In the genomic region with DNA sequence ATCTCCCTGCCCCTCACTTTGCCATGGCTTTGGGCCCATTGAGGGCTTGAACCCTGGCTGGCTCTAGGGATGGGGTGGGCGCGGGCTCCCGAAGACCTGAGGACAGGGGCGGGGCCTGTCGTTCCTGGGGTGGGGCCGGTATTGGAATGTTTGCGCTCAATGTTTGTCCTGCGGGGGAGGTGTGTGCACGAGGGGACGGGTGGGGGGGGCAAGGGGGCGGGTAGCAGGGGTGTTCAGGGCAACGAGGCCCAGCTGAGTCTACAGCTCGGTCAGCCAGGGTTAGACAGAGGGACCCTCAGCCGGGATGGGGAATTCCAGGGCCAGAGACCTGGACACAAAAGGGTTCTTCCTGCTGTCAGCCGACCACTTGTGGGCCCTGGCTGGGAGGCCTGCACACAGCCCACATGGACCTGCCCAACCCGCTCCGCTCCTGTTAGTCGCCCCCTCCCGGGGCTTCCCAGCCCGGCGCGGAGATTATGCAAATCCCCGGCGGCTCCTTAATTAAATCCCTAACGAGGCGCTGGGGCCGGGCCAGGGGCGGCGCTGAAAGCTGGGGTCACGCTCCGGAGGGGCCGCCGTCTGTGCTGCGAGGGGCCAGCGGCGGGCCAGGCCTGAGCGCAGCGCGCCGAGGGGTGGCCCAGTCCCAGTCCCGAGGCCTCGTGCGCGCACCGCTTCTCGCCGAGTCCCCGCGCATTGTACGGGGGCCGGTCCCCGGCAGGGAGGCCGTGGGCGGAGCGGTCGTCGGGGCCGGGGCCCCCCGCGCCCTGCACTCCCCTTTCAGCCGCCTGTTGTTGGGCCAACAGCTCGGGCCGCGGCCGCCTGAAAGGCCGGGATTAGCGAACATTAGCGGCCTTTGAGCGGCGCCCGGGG, we compare ENCODE assay signal across 8 mouse cellular contexts. TPM values are rescaled to one million over a fixed set of nuclear protein-coding genes. Genes with fewer than 3 reads are reported as not detected.
A peak's percentile ranks its signal among the peaks of the same experiment; 100 is the strongest.
DNase-seq lines count a peak whose midpoint lies in the region; ATAC-seq and TF ChIP-seq lines count a peak whose summit lies in the region.

No protein-coding gene starts in this region.

- H3K9me3 ChIP-seq in forebrain, embryonic 16.5 days (ENCODE audit: control insufficient read depth, low read length), result no peaks in the 10 kb centered on the region
- no peaks in the 10 kb centered on the region for H3K9me3 ChIP-seq in hindbrain, embryonic 15.5 days
- no peaks in the 10 kb centered on the region for H3K9me3 ChIP-seq in limb, embryonic 12.5 days
- no peaks in the 10 kb centered on the region for H3K9me3 ChIP-seq in midbrain, embryonic 14.5 days (ENCODE audit: control insufficient read depth, low read length)

- H3K36me3 ChIP-seq in spleen, adult 2 months (ENCODE audit: control insufficient read depth, insufficient read depth, low read length), result no peaks in the 10 kb centered on the region
- no peaks in the 10 kb centered on the region for H3K36me3 ChIP-seq in forebrain, embryonic 16.5 days (ENCODE audit: control insufficient read depth, insufficient read depth)
- no peaks in the 10 kb centered on the region for H3K36me3 ChIP-seq in hindbrain, embryonic 15.5 days
- no peaks in the 10 kb centered on the region for H3K36me3 ChIP-seq in limb, embryonic 12.5 days
- no peaks in the 10 kb centered on the region for H3K36me3 ChIP-seq in midbrain, embryonic 14.5 days (ENCODE audit: control insufficient read depth, insufficient read depth, low read length)
- H3K36me3 ChIP-seq in testis, adult 2 months (ENCODE audit: control insufficient read depth, insufficient read depth, low read length), result no peaks in the 10 kb centered on the region

- TF ChIP-seq POLR2A in spleen, adult 2 months (IDR thresholded peaks at IDR 0.05; ENCODE audit: low read depth, low read length), result no peak
- no peak for TF ChIP-seq POLR2A in testis, adult 2 months (IDR thresholded peaks at IDR 0.05; ENCODE audit: control insufficient read depth, low read depth, low read length)

- H3K4me3 ChIP-seq in spleen, adult 2 months (ENCODE audit: extremely low read depth, insufficient read depth, insufficient read length), result peak overlapping the region; percentile 35; the same call in 1 of the 2 replicates
- H3K4me3 ChIP-seq in forebrain, embryonic 16.5 days (replicated peaks; ENCODE audit: low read length), result peak overlapping the region; percentile 53
- H3K4me3 ChIP-seq in hindbrain, embryonic 15.5 days, result peak overlapping the region; percentile 40
- H3K4me3 ChIP-seq in limb, embryonic 12.5 days (replicated peaks), result peak overlapping the region; percentile 47
- H3K4me3 ChIP-seq in midbrain, embryonic 14.5 days (replicated peaks; ENCODE audit: low read depth, low read length), result peak overlapping the region; percentile 36
- peak overlapping the region; percentile 70 for H3K4me3 ChIP-seq in testis, adult 2 months (ENCODE audit: control insufficient read depth, low read depth, low read length)

- 14% methylated on average over 71 of the region's 71 CpGs for WGBS in spleen, adult 2 months
- WGBS in forebrain, embryonic 16.5 days, result 2% methylated on average over 61 of the region's 71 CpGs
- 2% methylated on average over 63 of the region's 71 CpGs for WGBS in hindbrain, embryonic 15.5 days
- 2% methylated on average over 70 of the region's 71 CpGs for WGBS in limb, embryonic 12.5 days
- WGBS in midbrain, embryonic 14.5 days, result under 1% methylated on average over 68 of the region's 71 CpGs

- ATAC-seq in forebrain, embryonic 16.5 days, result peak; percentile 81
- ATAC-seq in hindbrain, embryonic 15.5 days (ENCODE audit: low FRiP score, low read depth), result peak; percentile 65
- ATAC-seq in limb, embryonic 12.5 days (ENCODE audit: insufficient number of reproducible peaks, insufficient read depth, low FRiP score, low TSS enrichment, low read depth), result peak; percentile 11
- peak; percentile 75 for ATAC-seq in midbrain, embryonic 14.5 days (ENCODE audit: low FRiP score, low TSS enrichment)

- peaks cover 12% of the 10 kb centered on the region for H3K27me3 ChIP-seq in spleen, adult 2 months (ENCODE audit: control insufficient read depth, insufficient read depth, low read length)
- 0 out of 2 replicates have a peak, but pooled peaks cover 6% of the 10 kb centered on the region for H3K27me3 ChIP-seq in forebrain, embryonic 16.5 days (replicated peaks; ENCODE audit: control insufficient read depth, insufficient read depth, low read length)
- H3K27me3 ChIP-seq in hindbrain, embryonic 15.5 days, result peaks cover 21% of the 10 kb centered on the region
- peaks cover 29% of the 10 kb centered on the region for H3K27me3 ChIP-seq in limb, embryonic 12.5 days
- H3K27me3 ChIP-seq in midbrain, embryonic 14.5 days (ENCODE audit: control insufficient read depth, insufficient read depth, low read length), result peaks cover 30% of the 10 kb centered on the region; the same call in 1 of the 2 replicates
- H3K27me3 ChIP-seq in testis, adult 2 months (ENCODE audit: control insufficient read depth, insufficient read depth, low read length), result no peaks in the 10 kb centered on the region

- peak overlapping the region; percentile 77 for H3K9ac ChIP-seq in forebrain, embryonic 16.5 days (replicated peaks; ENCODE audit: low read depth, low read length)
- H3K9ac ChIP-seq in hindbrain, embryonic 15.5 days, result peak overlapping the region; percentile 15
- peak overlapping the region; percentile 77 for H3K9ac ChIP-seq in limb, embryonic 12.5 days (replicated peaks)
- peak overlapping the region; percentile 58; the same call in 1 of the 2 replicates for H3K9ac ChIP-seq in midbrain, embryonic 14.5 days (replicated peaks; ENCODE audit: low read length)

- DNase-seq in spleen, adult 2 months (ENCODE audit: low read depth in 1 of 2, low spot score in 2 of 2), result peak in 1 of 2 experiments; percentile 10
- DNase-seq in spleen, adult 12 weeks (ENCODE audit: low spot score), result no peak
- peak; percentile 82 for DNase-seq in midbrain, embryonic 14.5 days
- no peak for DNase-seq in cerebellum, postnatal 36 days

- TF ChIP-seq CTCF in spleen, adult 2 months (IDR thresholded peaks at IDR 0.05; ENCODE audit: extremely low read depth, insufficient read depth, insufficient read length, insufficient replicate concordance), result no peak
- no peak for TF ChIP-seq CTCF in testis, adult 2 months (IDR thresholded peaks at IDR 0.05; ENCODE audit: control insufficient read depth, insufficient read depth, insufficient replicate concordance, low read depth, low read length)

- no peaks in the 10 kb centered on the region; the same call in 1 of the 2 replicates for H3K4me1 ChIP-seq in spleen, adult 2 months (ENCODE audit: control insufficient read depth, insufficient read depth, insufficient read length)
- H3K4me1 ChIP-seq in forebrain, embryonic 16.5 days (replicated peaks; ENCODE audit: control insufficient read depth, insufficient read depth, low read length), result peaks cover 58% of the 10 kb centered on the region
- H3K4me1 ChIP-seq in hindbrain, embryonic 15.5 days (replicated peaks), result peaks cover 51% of the 10 kb centered on the region
- H3K4me1 ChIP-seq in limb, embryonic 12.5 days (replicated peaks), result peaks cover 94% of the 10 kb centered on the region
- peaks cover 47% of the 10 kb centered on the region for H3K4me1 ChIP-seq in midbrain, embryonic 14.5 days (ENCODE audit: control insufficient read depth, insufficient read depth, low read length)
- peaks cover 26% of the 10 kb centered on the region for H3K4me1 ChIP-seq in testis, adult 2 months (ENCODE audit: control insufficient read depth, insufficient read depth, low read length)

- peak overlapping the region; percentile 83 for H3K4me2 ChIP-seq in forebrain, embryonic 16.5 days (ENCODE audit: low read length)
- peak overlapping the region; percentile 83 for H3K4me2 ChIP-seq in hindbrain, embryonic 15.5 days
- H3K4me2 ChIP-seq in limb, embryonic 12.5 days, result peak overlapping the region; percentile 86
- peak overlapping the region; percentile 74 for H3K4me2 ChIP-seq in midbrain, embryonic 14.5 days (ENCODE audit: low read length)

- peak overlapping the region; percentile 9; the same call in 1 of the 2 replicates for H3K27ac ChIP-seq in spleen, adult 2 months (ENCODE audit: insufficient read depth, low read length)
- peak overlapping the region; percentile 65 for H3K27ac ChIP-seq in forebrain, embryonic 16.5 days (ENCODE audit: low read length)
- peak overlapping the region; percentile 54; the same call in 1 of the 2 replicates for H3K27ac ChIP-seq in hindbrain, embryonic 15.5 days (replicated peaks)
- peak overlapping the region; percentile 89 for H3K27ac ChIP-seq in limb, embryonic 12.5 days
- H3K27ac ChIP-seq in midbrain, embryonic 14.5 days (replicated peaks; ENCODE audit: low read depth, low read length), result peak overlapping the region; percentile 61
- H3K27ac ChIP-seq in testis, adult 2 months (ENCODE audit: control insufficient read depth, insufficient read depth, low read depth, low read length), result no peak overlapping the region

RNA-seq across cellular contexts. Expression of a gene that starts 26.4 kb away (rescaled TPM):
- polyA plus RNA-seq in spleen, adult 2 months (2012; rRNA removed), result 29.6 and 34.0 TPM in 2 replicates
- 29.9 and 33.0 TPM in 2 replicates for polyA plus RNA-seq in forebrain, embryonic 16.5 days (2015; fragmentation: Nextera tagmentation; extraction: Ambion mirVana)
- polyA plus RNA-seq in hindbrain, embryonic 15.5 days (2015; fragmentation: Nextera tagmentation; extraction: Ambion mirVana), result 39.4 and 40.5 TPM in 2 replicates
- 24.5 and 28.0 TPM in 2 replicates for polyA plus RNA-seq in limb, embryonic 12.5 days (2016; fragmentation: Nextera tagmentation; extraction: Ambion mirVana)
- 20.9 and 21.3 TPM in 2 replicates for polyA plus RNA-seq in midbrain, embryonic 14.5 days (2014; fragmentation: Nextera tagmentation; extraction: Ambion mirVana)
- 3.8 and 4.3 TPM in 2 replicates for polyA plus RNA-seq in testis, adult 2 months (2012; rRNA removed)

RNA-seq across cellular contexts. Expression of a gene that starts 36.9 kb away (rescaled TPM):
- 24.8 and 31.3 TPM in 2 replicates for polyA plus RNA-seq in spleen, adult 2 months (2012; rRNA removed)
- 35.4 and 39.1 TPM in 2 replicates for polyA plus RNA-seq in forebrain, embryonic 16.5 days (2015; fragmentation: Nextera tagmentation; extraction: Ambion mirVana)
- polyA plus RNA-seq in hindbrain, embryonic 15.5 days (2015; fragmentation: Nextera tagmentation; extraction: Ambion mirVana), result 31.4 and 32.7 TPM in 2 replicates
- 41.9 and 42.8 TPM in 2 replicates for polyA plus RNA-seq in limb, embryonic 12.5 days (2016; fragmentation: Nextera tagmentation; extraction: Ambion mirVana)
- polyA plus RNA-seq in midbrain, embryonic 14.5 days (2014; fragmentation: Nextera tagmentation; extraction: Ambion mirVana), result 29.4 and 31.1 TPM in 2 replicates
- 50.6 and 56.1 TPM in 2 replicates for polyA plus RNA-seq in testis, adult 2 months (2012; rRNA removed)

RNA-seq across cellular contexts. Expression of a gene that starts 37.2 kb away (rescaled TPM):
- 9.2 and 11.5 TPM in 2 replicates for polyA plus RNA-seq in spleen, adult 2 months (2012; rRNA removed)
- 71.9 and 85.2 TPM in 2 replicates for polyA plus RNA-seq in forebrain, embryonic 16.5 days (2015; fragmentation: Nextera tagmentation; extraction: Ambion mirVana)
- polyA plus RNA-seq in hindbrain, embryonic 15.5 days (2015; fragmentation: Nextera tagmentation; extraction: Ambion mirVana), result 40.9 and 48.9 TPM in 2 replicates
- polyA plus RNA-seq in limb, embryonic 12.5 days (2016; fragmentation: Nextera tagmentation; extraction: Ambion mirVana), result 258 and 275 TPM in 2 replicates
- 25.5 and 45.9 TPM in 2 replicates for polyA plus RNA-seq in midbrain, embryonic 14.5 days (2014; fragmentation: Nextera tagmentation; extraction: Ambion mirVana)
- polyA plus RNA-seq in testis, adult 2 months (2012; rRNA removed), result 42.6 and 42.8 TPM in 2 replicates

RNA-seq across cellular contexts. Expression of a gene that starts 42.7 kb away (rescaled TPM):
- 27.1 and 44.8 TPM in 2 replicates for polyA plus RNA-seq in spleen, adult 2 months (2012; rRNA removed)
- polyA plus RNA-seq in forebrain, embryonic 16.5 days (2015; fragmentation: Nextera tagmentation; extraction: Ambion mirVana), result 126 and 130 TPM in 2 replicates
- polyA plus RNA-seq in hindbrain, embryonic 15.5 days (2015; fragmentation: Nextera tagmentation; extraction: Ambion mirVana), result 118 and 127 TPM in 2 replicates
- 307 and 311 TPM in 2 replicates for polyA plus RNA-seq in limb, embryonic 12.5 days (2016; fragmentation: Nextera tagmentation; extraction: Ambion mirVana)
- 112 and 134 TPM in 2 replicates for polyA plus RNA-seq in midbrain, embryonic 14.5 days (2014; fragmentation: Nextera tagmentation; extraction: Ambion mirVana)
- polyA plus RNA-seq in testis, adult 2 months (2012; rRNA removed), result 68.0 and 70.6 TPM in 2 replicates

Comparison
In these comparisons a context has a peak if more than half of its experiments do, and no peak if none do; other contexts are left out.
1. ATAC-seq: peak in every context shown above with its lines; median percentile 81 in forebrain, embryonic 16.5 days; 75 in midbrain, embryonic 14.5 days; 65 in hindbrain, embryonic 15.5 days; 11 in limb, embryonic 12.5 days.
2. H3K9ac ChIP-seq: peak in every context shown above with its lines; median percentile 77 in forebrain, embryonic 16.5 days; 77 in limb, embryonic 12.5 days; 58 in midbrain, embryonic 14.5 days; 15 in hindbrain, embryonic 15.5 days.